Mouse (Mus musculus): Measurements from ENCODE around the gene Hoxa1.

GRCm38 (mm10) chr6:52196811-52197210 is 38.7 kb upstream of the Hoxa1 start:
- TF ChIP-seq CTCF (IDR thresholded peaks at IDR 0.05; ENCODE audit: low read depth, low read length) (no peak), POLR2A (IDR thresholded peaks at IDR 0.05; ENCODE audit: extremely low read depth, insufficient read depth, low read length) (no peak)

All from liver, adult 2 months (tissue).